Mouse (Mus musculus) CH12.LX (cell line): ENCODE results near the gene Nrg3. TPM values are rescaled to one million over a fixed set of nuclear protein-coding genes. Genes with fewer than 3 reads are reported as not detected.

Source experiments
- DNase-seq: peaks from one replicate; pipeline ENCODE4 v3.0.0-alpha.2; 2013; ENCODE audit errors: extremely low read depth
- H3K27ac ChIP-seq: 2 replicates; pipeline ENCODE4 v1.5.1; 2012; ENCODE audit warnings: low read depth, mild to moderate bottlenecking, control low read depth, moderate library complexity; ENCODE audit not compliant: insufficient read depth
- H3K27me3 ChIP-seq: replicated peaks from 2 replicates; pipeline ENCODE3; 2012; ENCODE audit warnings: inconsistent platforms
- H3K36me3 ChIP-seq, 2 experiments: replicated peaks in 1 of 2; 2 replicates each; pipeline versions ENCODE3 to v1.6.1; 2012; ENCODE audit warnings: inconsistent platforms in 1 of 2, low read length in 1 of 2, mild to moderate bottlenecking in 1 of 2, mixed read lengths in 1 of 2, moderate library complexity in 1 of 2; ENCODE audit not compliant: control insufficient read depth in 1 of 2, insufficient read depth in 1 of 2
- H3K4me1 ChIP-seq, 2 experiments: 2 replicates each; pipeline ENCODE4 v1.6.1; 2012; ENCODE audit warnings: inconsistent platforms in 1 of 2, moderate library complexity in 1 of 2; ENCODE audit not compliant: insufficient read depth in 2 of 2, control insufficient read depth in 1 of 2
- H3K4me2 ChIP-seq: 2 replicates; pipeline ENCODE4 v1.6.1; 2012; ENCODE audit warnings: low read depth, mild to moderate bottlenecking, control low read depth; ENCODE audit not compliant: poor library complexity, insufficient read depth, severe bottlenecking
- H3K4me3 ChIP-seq, 3 experiments: fragments of 150-350 bp in 1 of 3; sonication (generic) in 1 of 3; replicated peaks in 1 of 3; 2 replicates each; pipeline versions ENCODE3 to v1.5.1; 2011 to 2012; ENCODE audit warnings: low read depth in 2 of 3, low read length in 2 of 3, mild to moderate bottlenecking in 2 of 3, moderate library complexity in 2 of 3, control low read depth in 1 of 3, improper control_type of control experiment in 1 of 3, inconsistent platforms in 1 of 3, mixed read lengths in 1 of 3; ENCODE audit not compliant: poor library complexity in 1 of 3
- H3K79me2 ChIP-seq: replicated peaks from 2 replicates; pipeline ENCODE4 v1.6.1; 2012; ENCODE audit warnings: mild to moderate bottlenecking, moderate library complexity; ENCODE audit not compliant: control insufficient read depth, poor library complexity, insufficient read depth, severe bottlenecking; ENCODE audit errors: extremely low read depth
- H3K9ac ChIP-seq: 2 replicates; pipeline ENCODE4 v1.6.1; 2012; ENCODE audit warnings: low read depth, mild to moderate bottlenecking, control low read depth, moderate library complexity; ENCODE audit not compliant: insufficient read depth
- H3K9me3 ChIP-seq: replicated peaks from 2 replicates; pipeline ENCODE3; 2012; ENCODE audit warnings: low read length, inconsistent platforms, mixed read lengths
- CHD1 ChIP-seq: IDR thresholded peaks from 2 replicates; pipeline ENCODE4 v1.6.1; 2012; ENCODE audit warnings: low read depth, low read length, improper control_type of control experiment, inconsistent platforms
- CHD2 ChIP-seq: IDR thresholded peaks from 2 replicates; pipeline ENCODE4 v1.6.1; 2011; ENCODE audit warnings: low read length, improper control_type of control experiment
- E2F4 ChIP-seq: IDR thresholded peaks from 2 replicates; pipeline ENCODE4 v1.6.1; 2011; ENCODE audit warnings: low read depth, low read length, improper control_type of control experiment; ENCODE audit not compliant: insufficient replicate concordance
- ELF1 ChIP-seq: IDR thresholded peaks from 2 replicates; pipeline ENCODE4 v1.6.1; 2014; ENCODE audit warnings: low read depth, mild to moderate bottlenecking, inconsistent platforms, low read length, improper control_type of control experiment
- ETS1 ChIP-seq: conservative IDR thresholded peaks from 2 replicates; pipeline ENCODE4 v1.6.1; 2012; ENCODE audit warnings: low read depth, mild to moderate bottlenecking, inconsistent platforms, low read length, improper control_type of control experiment, moderate library complexity
- HCFC1 ChIP-seq: IDR thresholded peaks from 2 replicates; pipeline ENCODE4 v1.6.1; 2012; ENCODE audit warnings: low read depth, mild to moderate bottlenecking, inconsistent platforms, low read length, improper control_type of control experiment
- IRF4 ChIP-seq: IDR thresholded peaks from 2 replicates; pipeline ENCODE4 v1.6.1; 2014; ENCODE audit warnings: low read depth, mild to moderate bottlenecking, inconsistent platforms, low read length, improper control_type of control experiment
- JUN ChIP-seq: IDR thresholded peaks from 2 replicates; pipeline ENCODE4 v1.6.1; 2011; ENCODE audit warnings: low read depth, mild to moderate bottlenecking, low read length, improper control_type of control experiment, moderate library complexity; ENCODE audit not compliant: insufficient read depth
- JUND ChIP-seq: conservative IDR thresholded peaks from 2 replicates; pipeline ENCODE4 v1.6.1; 2011; ENCODE audit warnings: low read depth, low read length, improper control_type of control experiment
- KAT2A ChIP-seq: IDR thresholded peaks from 2 replicates; pipeline ENCODE4 v1.6.1; 2012; ENCODE audit warnings: low read length, improper control_type of control experiment, inconsistent platforms; ENCODE audit not compliant: insufficient replicate concordance
- POLR2AphosphoS2 ChIP-seq: IDR thresholded peaks from 2 replicates; pipeline ENCODE4 v1.6.1; 2011; ENCODE audit warnings: low read depth, low read length, improper control_type of control experiment
- SIN3A ChIP-seq: IDR thresholded peaks from 2 replicates; pipeline ENCODE4 v1.6.1; 2012; ENCODE audit warnings: low read length, improper control_type of control experiment, inconsistent platforms
- SMC3 ChIP-seq: IDR thresholded peaks from 2 replicates; pipeline ENCODE4 v1.6.1; 2011; ENCODE audit warnings: low read depth, low read length, improper control_type of control experiment
- UBTF ChIP-seq: IDR thresholded peaks from 2 replicates; pipeline ENCODE4 v1.6.1; 2012; ENCODE audit warnings: low read depth, mild to moderate bottlenecking, inconsistent platforms, low read length, improper control_type of control experiment, moderate library complexity
- USF1 ChIP-seq: IDR thresholded peaks from 2 replicates; pipeline ENCODE4 v1.6.1; 2014; ENCODE audit warnings: low read depth, mild to moderate bottlenecking, inconsistent platforms, low read length, improper control_type of control experiment
- USF2 ChIP-seq: conservative IDR thresholded peaks from 2 replicates; pipeline ENCODE4 v1.6.1; 2011; ENCODE audit warnings: low read depth, low read length, improper control_type of control experiment
- ZMIZ1 ChIP-seq: IDR thresholded peaks from 2 replicates; pipeline ENCODE4 v1.6.1; 2012; ENCODE audit warnings: low read depth, mild to moderate bottlenecking, inconsistent platforms, low read length, improper control_type of control experiment
- dilution Hi-C: fragments of 300-500 bp; cut with MboI; formaldehyde crosslinking; loops from 2 replicates; pipeline ENCODE4 v1.14.3; 2020; ENCODE audit warnings: low sequenced_read_pairs; ENCODE audit not compliant: extremely low pct_unique_long_range_greater_than_20kb, extremely low pct_ligation_motif_present
- in situ Hi-C: fragments of 300-500 bp; cut with MboI; formaldehyde crosslinking; loops from 3 replicates; pipeline ENCODE4 v1.14.3; 2019; ENCODE audit warnings: low sequenced_read_pairs, low pct_ligation_motif_present, low pct_unique_long_range_greater_than_20kb, mixed read lengths
- polyA plus RNA-seq: library from polyadenylated mRNA; unstranded; fragments of >175 nt; gene quantifications from 2 replicates; pipeline ENCODE4 v1.2.1, GENCODE M21; 2012; ENCODE audit warnings: low read depth; ENCODE audit not compliant: insufficient read length
- total RNA-seq, 2 experiments: library from RNA; depleted of rRNA; stranded (reverse); fragments of 300-350 nt in 1 of 2; fragments of >200 nt in 1 of 2; gene quantifications; 2 replicates each; pipeline ENCODE4 v1.2.3; 2012 to 2014

Gene Nrg3
- total and polyA plus RNA-seq, 3 experiments, result not detected

GRCm38 (mm10) chr14:38700972-38701371, 771.9 kb downstream of the Nrg3 start:
- TF ChIP-seq ZMIZ1 (no peak), UBTF (no peak), SIN3A (no peak), USF1 (no peak), SMC3 (no peak)
- TF ChIP-seq, all 38 proteins: peak for 0
- in situ Hi-C loops (no loop called here), dilution Hi-C loops (no loop called here)

GRCm38 (mm10) chr14:38659973-38660372, 812.9 kb downstream of the Nrg3 start:
- peaks cover 22% of the 10 kb centered on the region for H3K9me3 ChIP-seq
- no peaks in the 10 kb centered on the region for H3K36me3 ChIP-seq
- H3K79me2 ChIP-seq, result no peaks in the 10 kb centered on the region

More at GRCm38 (mm10) chr14:38700972-38701371, 771.9 kb downstream of the Nrg3 start:
- H3K9ac ChIP-seq, result no peak overlapping the region
- H3K4me2 ChIP-seq, result no peak overlapping the region
- no peak overlapping the region for H3K27ac ChIP-seq
- H3K9me3 ChIP-seq, result peaks cover 43% of the 10 kb centered on the region
- no peaks in the 10 kb centered on the region for H3K27me3 ChIP-seq
- H3K4me1 ChIP-seq, result no peaks in the 10 kb centered on the region
- DNase-seq, result no peak
- H3K36me3 ChIP-seq, result no peaks in the 10 kb centered on the region
- H3K79me2 ChIP-seq, result no peaks in the 10 kb centered on the region
- H3K4me3 ChIP-seq, result no peak overlapping the region

GRCm38 (mm10) chr14:38637070-38637469, 835.8 kb downstream of the Nrg3 start:
- no peak overlapping the region for H3K4me3 ChIP-seq
- no peak overlapping the region for H3K4me2 ChIP-seq
- TF ChIP-seq CHD1 (no peak), POLR2AphosphoS2 (no peak), IRF4 (no peak), JUN (no peak), CHD2 (no peak), ELF1 (no peak), HCFC1 (no peak)
- H3K9me3 ChIP-seq, result peaks cover 24% of the 10 kb centered on the region
- no peak overlapping the region for H3K9ac ChIP-seq
- no peaks in the 10 kb centered on the region for H3K4me1 ChIP-seq
- no peaks in the 10 kb centered on the region for H3K27me3 ChIP-seq
- H3K27ac ChIP-seq, result no peak overlapping the region
- in situ Hi-C loops, result no loop called here
- H3K79me2 ChIP-seq, result no peaks in the 10 kb centered on the region
- dilution Hi-C loops, result no loop called here
- H3K36me3 ChIP-seq, result no peaks in the 10 kb centered on the region
- DNase-seq, result no peak

More at GRCm38 (mm10) chr14:38659973-38660372, 812.9 kb downstream of the Nrg3 start:
- in situ Hi-C loops (no loop called here), dilution Hi-C loops (no loop called here)
- no peak for DNase-seq
- Histone ChIP-seq H3K4me2 (no peak overlapping the region), H3K4me1 (no peaks in the 10 kb centered on the region), H3K27ac (no peak overlapping the region), H3K4me3 (no peak overlapping the region), H3K9ac (no peak overlapping the region), H3K27me3 (no peaks in the 10 kb centered on the region)
- TF ChIP-seq SMC3 (no peak), E2F4 (no peak), HCFC1 (no peak), ETS1 (no peak), CHD1 (no peak), USF2 (no peak), KAT2A (no peak), JUND (no peak)
